In genomic region chr12:85433850-85434249, GRCm38 (mm10) we compare ENCODE assay signal across 24 mouse cellular contexts. TPM values are rescaled to one million over a fixed set of nuclear protein-coding genes. Genes with fewer than 3 reads are reported as not detected.
A peak's percentile ranks its signal among the peaks of the same experiment; 100 is the strongest.
DNase-seq lines count a peak whose midpoint lies in the region; ATAC-seq and TF ChIP-seq lines count a peak whose summit lies in the region.
"Had no signal": no experiment of that assay in that cellular context is flagged by ENCODE, and none has a peak within 500 bp of the region (broad histone marks: within the 10 kb centered on the region; RNA-seq: fewer than 3 reads in every experiment).

No protein-coding gene starts in this region.

- H3K27me3 ChIP-seq in forebrain, embryonic 12.5 days = no peaks in the 10 kb centered on the region
- no peaks in the 10 kb centered on the region for H3K27me3 ChIP-seq in forebrain, embryonic 16.5 days (replicated peaks; ENCODE audit: control insufficient read depth, insufficient read depth, low read length)
- H3K27me3 ChIP-seq in heart, embryonic 13.5 days (replicated peaks) = no peaks in the 10 kb centered on the region
- no peaks in the 10 kb centered on the region for H3K27me3 ChIP-seq in stomach, embryonic 16.5 days (ENCODE audit: control insufficient read depth, insufficient read depth, low read length)
- no peaks in the 10 kb centered on the region for H3K27me3 ChIP-seq in stomach, postnatal 0 days (ENCODE audit: control insufficient read depth, insufficient read depth, low read length)
- H3K27me3 ChIP-seq: hindbrain, embryonic 15.5 days; neural tube, embryonic 15.5 days had no signal

- 0 out of 2 replicates have a peak overlapping the region, but pooled peaks have one; percentile 25 for H3K27ac ChIP-seq in forebrain, embryonic 12.5 days
- H3K27ac ChIP-seq in forebrain, embryonic 16.5 days (ENCODE audit: low read length) = no peak overlapping the region
- peak overlapping the region; percentile 96; the same call in 1 of the 2 replicates for H3K27ac ChIP-seq in heart, embryonic 13.5 days (replicated peaks)
- no peak overlapping the region for H3K27ac ChIP-seq in stomach, embryonic 16.5 days (ENCODE audit: low read length)
- no peak overlapping the region for H3K27ac ChIP-seq in stomach, postnatal 0 days (replicated peaks)
- H3K27ac ChIP-seq: hindbrain, embryonic 15.5 days; liver, embryonic 12.5 days; neural tube, embryonic 15.5 days had no signal

- H3K9me3 ChIP-seq in forebrain, embryonic 12.5 days = no peaks in the 10 kb centered on the region
- no peaks in the 10 kb centered on the region for H3K9me3 ChIP-seq in forebrain, embryonic 16.5 days (ENCODE audit: control insufficient read depth, low read length)
- H3K9me3 ChIP-seq in heart, embryonic 13.5 days = no peaks in the 10 kb centered on the region
- H3K9me3 ChIP-seq in stomach, embryonic 16.5 days (replicated peaks; ENCODE audit: control insufficient read depth, low read length) = no peaks in the 10 kb centered on the region
- no peaks in the 10 kb centered on the region for H3K9me3 ChIP-seq in stomach, postnatal 0 days (ENCODE audit: control insufficient read depth, low read length)
- H3K9me3 ChIP-seq: hindbrain, embryonic 15.5 days; liver, embryonic 12.5 days; neural tube, embryonic 15.5 days had no signal

- DNase-seq in heart, adult 18-20 months = no peak
- no peak for DNase-seq in stomach, postnatal 0 days (ENCODE audit: low spot score)
- DNase-seq in retina, postnatal 1 day = peak; percentile 50
- DNase-seq in cerebellum, adult 9-10 months = no peak
- DNase-seq: adrenal gland, postnatal 25 days; cerebellum, adult 11-12 months; cerebellum, postnatal 10 days; gastrocnemius, postnatal 36 days; kidney, adult 11 months; kidney, postnatal 25 days; liver, postnatal 0 days; lung, postnatal 36 days; midbrain, embryonic 14.5 days; right cerebral cortex, adult 18-20 months; right cerebral cortex, postnatal 4 days; thymus, postnatal 4 days had no signal

- no peak for TF ChIP-seq CTCF in stomach, postnatal 0 days (IDR thresholded peaks at IDR 0.05; ENCODE audit: low read depth)

- 3% methylated on average over 3 of the region's 3 CpGs for WGBS in forebrain, embryonic 12.5 days
- 5% methylated on average over 3 of the region's 3 CpGs for WGBS in forebrain, embryonic 16.5 days
- 38% methylated on average over 3 of the region's 3 CpGs for WGBS in heart, embryonic 13.5 days
- WGBS in stomach, embryonic 16.5 days = 40% methylated on average over 3 of the region's 3 CpGs
- WGBS in stomach, postnatal 0 days = 49% methylated on average over 3 of the region's 3 CpGs

- peaks cover 31% of the 10 kb centered on the region for H3K4me1 ChIP-seq in forebrain, embryonic 12.5 days
- peaks cover 27% of the 10 kb centered on the region for H3K4me1 ChIP-seq in forebrain, embryonic 16.5 days (replicated peaks; ENCODE audit: control insufficient read depth, insufficient read depth, low read length)
- H3K4me1 ChIP-seq in heart, embryonic 13.5 days = peaks cover 67% of the 10 kb centered on the region
- peaks cover 21% of the 10 kb centered on the region; the same call in 1 of the 2 replicates for H3K4me1 ChIP-seq in stomach, embryonic 16.5 days (ENCODE audit: control insufficient read depth, insufficient read depth, low read length)
- peaks cover 11% of the 10 kb centered on the region for H3K4me1 ChIP-seq in stomach, postnatal 0 days (replicated peaks; ENCODE audit: control insufficient read depth, insufficient read depth)
- H3K4me1 ChIP-seq: liver, embryonic 12.5 days had no signal

- no peak for ATAC-seq in forebrain, embryonic 12.5 days (ENCODE audit: low FRiP score)
- no peak for ATAC-seq in forebrain, embryonic 16.5 days
- no peak for ATAC-seq in heart, embryonic 13.5 days (ENCODE audit: extremely low read depth, insufficient number of reproducible peaks, low FRiP score, low TSS enrichment)
- ATAC-seq in stomach, embryonic 16.5 days (ENCODE audit: insufficient read depth, low FRiP score) = no peak
- ATAC-seq in stomach, postnatal 0 days (ENCODE audit: low FRiP score, low TSS enrichment) = no peak
- ATAC-seq: inflammation-experienced regulatory T-cells, adult 6 months; liver, embryonic 12.5 days; liver, postnatal 0 days had no signal

- H3K4me3 ChIP-seq in forebrain, embryonic 12.5 days (replicated peaks) = no peak overlapping the region
- H3K4me3 ChIP-seq in forebrain, embryonic 16.5 days (replicated peaks; ENCODE audit: low read length) = no peak overlapping the region
- no peak overlapping the region for H3K4me3 ChIP-seq in heart, embryonic 13.5 days
- no peak overlapping the region for H3K4me3 ChIP-seq in stomach, embryonic 16.5 days (replicated peaks; ENCODE audit: low read length)
- no peak overlapping the region for H3K4me3 ChIP-seq in stomach, postnatal 0 days (ENCODE audit: low read depth, low read length)
- H3K4me3 ChIP-seq: hindbrain, embryonic 15.5 days; liver, embryonic 12.5 days; neural tube, embryonic 15.5 days had no signal

- no peak overlapping the region for H3K9ac ChIP-seq in forebrain, embryonic 12.5 days
- no peak overlapping the region for H3K9ac ChIP-seq in forebrain, embryonic 16.5 days (replicated peaks; ENCODE audit: low read depth, low read length)
- H3K9ac ChIP-seq in heart, embryonic 13.5 days = 0 out of 2 replicates have a peak overlapping the region, but pooled peaks have one; percentile 21
- H3K9ac ChIP-seq in stomach, embryonic 16.5 days (ENCODE audit: low read length) = peak overlapping the region; percentile 1; the same call in 1 of the 2 replicates
- no peak overlapping the region for H3K9ac ChIP-seq in stomach, postnatal 0 days (ENCODE audit: low read length)
- H3K9ac ChIP-seq: hindbrain, embryonic 15.5 days; liver, embryonic 12.5 days; liver, postnatal 0 days; neural tube, embryonic 15.5 days had no signal

- H3K4me2 ChIP-seq in forebrain, embryonic 12.5 days = no peak overlapping the region
- no peak overlapping the region for H3K4me2 ChIP-seq in forebrain, embryonic 16.5 days (ENCODE audit: low read length)
- no peak overlapping the region for H3K4me2 ChIP-seq in heart, embryonic 13.5 days
- H3K4me2 ChIP-seq in stomach, embryonic 16.5 days (ENCODE audit: low read depth, low read length) = no peak overlapping the region
- H3K4me2 ChIP-seq in stomach, postnatal 0 days (replicated peaks; ENCODE audit: low read depth) = no peak overlapping the region
- H3K4me2 ChIP-seq: hindbrain, embryonic 15.5 days; liver, embryonic 12.5 days; neural tube, embryonic 15.5 days had no signal

- H3K36me3 ChIP-seq in forebrain, embryonic 12.5 days (replicated peaks) = no peaks in the 10 kb centered on the region
- H3K36me3 ChIP-seq in forebrain, embryonic 16.5 days (ENCODE audit: control insufficient read depth, insufficient read depth) = no peaks in the 10 kb centered on the region
- H3K36me3 ChIP-seq in heart, embryonic 13.5 days = no peaks in the 10 kb centered on the region
- H3K36me3 ChIP-seq in stomach, embryonic 16.5 days (ENCODE audit: control insufficient read depth, insufficient read depth, low read length) = no peaks in the 10 kb centered on the region
- no peaks in the 10 kb centered on the region for H3K36me3 ChIP-seq in stomach, postnatal 0 days (ENCODE audit: control insufficient read depth, insufficient read depth, low read length)
- H3K36me3 ChIP-seq: hindbrain, embryonic 15.5 days; liver, embryonic 12.5 days; neural tube, embryonic 15.5 days had no signal

- TF ChIP-seq EP300 in stomach, postnatal 0 days (optimal IDR thresholded peaks at IDR 0.05) = no peak

RNA-seq across cellular contexts. Expression of gene Fos, which starts 39.8 kb away (rescaled TPM):
- 0.80 and 1.1 TPM in 2 replicates for polyA plus RNA-seq in forebrain, embryonic 12.5 days (2016; fragmentation: Nextera tagmentation; extraction: Ambion mirVana)
- 1.9 and 2.4 TPM in 2 replicates for polyA plus RNA-seq in forebrain, embryonic 16.5 days (2015; fragmentation: Nextera tagmentation; extraction: Ambion mirVana)
- 5.1 and 5.4 TPM in 2 replicates for polyA plus RNA-seq in heart, embryonic 13.5 days (2015; fragmentation: Nextera tagmentation; extraction: Ambion mirVana)
- total RNA-seq in heart, adult 18-20 months (2021) = 1 to 10 TPM; 2.1 to 5.4 TPM
- polyA plus RNA-seq in stomach, embryonic 16.5 days (2015; fragmentation: Nextera tagmentation; extraction: Ambion mirVana) = 16.1 and 21.1 TPM in 2 replicates
- 18.2 and 23.2 TPM in 2 replicates for polyA plus RNA-seq in stomach, postnatal 0 days (2015; fragmentation: Nextera tagmentation; extraction: Ambion mirVana)

RNA-seq across cellular contexts. Expression of gene Tmed10, which starts 59.2 kb away (rescaled TPM):
- polyA plus RNA-seq in forebrain, embryonic 12.5 days (2016; fragmentation: Nextera tagmentation; extraction: Ambion mirVana) = 208 and 214 TPM in 2 replicates
- polyA plus RNA-seq in forebrain, embryonic 16.5 days (2015; fragmentation: Nextera tagmentation; extraction: Ambion mirVana) = 150 and 175 TPM in 2 replicates
- 279 and 292 TPM in 2 replicates for polyA plus RNA-seq in heart, embryonic 13.5 days (2015; fragmentation: Nextera tagmentation; extraction: Ambion mirVana)
- total RNA-seq in heart, adult 18-20 months (2021) = 100 to 1,000 TPM; 168 to 175 TPM
- polyA plus RNA-seq in stomach, embryonic 16.5 days (2015; fragmentation: Nextera tagmentation; extraction: Ambion mirVana) = 383 and 401 TPM in 2 replicates
- 351 and 370 TPM in 2 replicates for polyA plus RNA-seq in stomach, postnatal 0 days (2015; fragmentation: Nextera tagmentation; extraction: Ambion mirVana)

Comparison
In these comparisons a context has a peak if more than half of its experiments do, and no peak if none do; other contexts are left out.
1. H3K27ac ChIP-seq: peak in forebrain, embryonic 12.5 days (single experiment) and heart, embryonic 13.5 days (single experiment); none in forebrain, embryonic 16.5 days (single experiment), stomach, embryonic 16.5 days (single experiment) and stomach, postnatal 0 days (single experiment).
2. H3K9ac ChIP-seq: peak in heart, embryonic 13.5 days (single experiment) and stomach, embryonic 16.5 days (single experiment); none in forebrain, embryonic 12.5 days (single experiment), forebrain, embryonic 16.5 days (single experiment) and stomach, postnatal 0 days (single experiment).